8 mouse cellular contexts compared by ENCODE assay signal in genomic region chr4:127020411-127021150, GRCm38 (mm10). TPM values are rescaled to one million over a fixed set of nuclear protein-coding genes. Genes with fewer than 3 reads are reported as not detected.
DNase-seq lines count a peak whose midpoint lies in the region; ATAC-seq and TF ChIP-seq lines count a peak whose summit lies in the region.

No protein-coding gene starts in this region.

- H3K4me3 ChIP-seq in E14TG2a.4 (replicated peaks; ENCODE audit: low read length), result peak overlapping the region; percentile 69
- peak overlapping the region; percentile 100 for H3K4me3 ChIP-seq in heart, embryonic 16.5 days (ENCODE audit: low read length)
- H3K4me3 ChIP-seq in liver, embryonic 16.5 days (ENCODE audit: low read depth, low read length), result peak overlapping the region; percentile 99

- peak overlapping the region; percentile 58 for H3K9ac ChIP-seq in heart, embryonic 16.5 days (ENCODE audit: low read length)
- H3K9ac ChIP-seq in liver, embryonic 16.5 days (ENCODE audit: low read depth, low read length), result peak overlapping the region; percentile 61; the same call in 1 of the 2 replicates

- peaks cover 45% of the 10 kb centered on the region for H3K4me1 ChIP-seq in E14TG2a.4 (replicated peaks; ENCODE audit: low read depth, low read length)
- H3K4me1 ChIP-seq in heart, embryonic 16.5 days (ENCODE audit: control insufficient read depth, insufficient read depth, low read length), result peaks cover 25% of the 10 kb centered on the region
- peaks cover 25% of the 10 kb centered on the region for H3K4me1 ChIP-seq in liver, embryonic 16.5 days (ENCODE audit: control insufficient read depth, low read depth, low read length)

- intact Hi-C loops in heart, postnatal 25 days (cut with DNase I), result loop anchor here (5.0 to 10.0 kb wide), 2 partner anchors 37 to 224 kb away; partner anchors contain the start of gene Smim12

- H3K27me3 ChIP-seq in E14TG2a.4 (ENCODE audit: insufficient read depth, low read length), result no peaks in the 10 kb centered on the region
- H3K27me3 ChIP-seq in heart, embryonic 16.5 days (ENCODE audit: control insufficient read depth, insufficient read depth, low read length), result no peaks in the 10 kb centered on the region
- H3K27me3 ChIP-seq in liver, embryonic 16.5 days (ENCODE audit: control insufficient read depth, insufficient read depth, low read depth, low read length), result no peaks in the 10 kb centered on the region

- peak overlapping the region; percentile 76 for H3K4me2 ChIP-seq in heart, embryonic 16.5 days (ENCODE audit: low read depth, low read length)
- peak overlapping the region; percentile 85 for H3K4me2 ChIP-seq in liver, embryonic 16.5 days (ENCODE audit: low read depth, low read length)

- peak overlapping the region; percentile 75 for H3K27ac ChIP-seq in heart, embryonic 16.5 days (ENCODE audit: low read length)
- peak overlapping the region; percentile 83 for H3K27ac ChIP-seq in liver, embryonic 16.5 days (ENCODE audit: low read length)

- H3K9me3 ChIP-seq in E14TG2a.4 (ENCODE audit: low read length), result no peaks in the 10 kb centered on the region
- no peaks in the 10 kb centered on the region for H3K9me3 ChIP-seq in heart, embryonic 16.5 days (replicated peaks; ENCODE audit: control insufficient read depth, low read length)
- no peaks in the 10 kb centered on the region for H3K9me3 ChIP-seq in liver, embryonic 16.5 days (replicated peaks; ENCODE audit: control insufficient read depth, low read length)

- 11% methylated on average over 13 of the region's 13 CpGs for WGBS in heart, embryonic 16.5 days
- WGBS in liver, embryonic 16.5 days (ENCODE audit: insufficient replicate concordance), result 8% methylated on average over 13 of the region's 13 CpGs

- DNase-seq in heart, adult 11 months, result peak; percentile 70
- no peak for DNase-seq in heart, postnatal 25 days (ENCODE audit: low spot score)
- DNase-seq in ovary, adult 18-20 months (ENCODE audit: low spot score), result no peak
- no peak for DNase-seq in T-cell, adult 2 months (ENCODE audit: low spot score)
- DNase-seq in ovary, postnatal 36 days (ENCODE audit: low spot score), result no peak

- H3K36me3 ChIP-seq in E14TG2a.4 (ENCODE audit: insufficient read depth, low read length), result peaks cover 33% of the 10 kb centered on the region
- H3K36me3 ChIP-seq in heart, embryonic 16.5 days (ENCODE audit: control insufficient read depth, insufficient read depth), result peaks cover 22% of the 10 kb centered on the region
- H3K36me3 ChIP-seq in liver, embryonic 16.5 days (ENCODE audit: control insufficient read depth, insufficient read depth), result peaks cover 19% of the 10 kb centered on the region

- no peak for TF ChIP-seq CTCF in E14TG2a.4 (conservative IDR thresholded peaks at IDR 0.05; ENCODE audit: low read length)

- no peak for ATAC-seq in heart, embryonic 16.5 days (replicated peaks; ENCODE audit: extremely low read depth, insufficient read depth, low FRiP score)
- no peak for ATAC-seq in liver, embryonic 16.5 days (ENCODE audit: low read depth)

RNA-seq across cellular contexts. Expression of gene Sfpq, which starts 0.5 kb away (rescaled TPM):
- 10 to 100 TPM; 81.5 to 86.2 TPM for total RNA-seq in heart, postnatal 25 days (2021)
- polyA plus RNA-seq in heart, embryonic 16.5 days (2015; fragmentation: Nextera tagmentation; extraction: Ambion mirVana), result 34.4 and 38.4 TPM in 2 replicates
- polyA plus RNA-seq in liver, embryonic 16.5 days (2015; fragmentation: Nextera tagmentation; extraction: Ambion mirVana), result 20.3 and 21.6 TPM in 2 replicates

RNA-seq across cellular contexts. Expression of gene Zmym1, which starts 40.4 kb away (rescaled TPM):
- total RNA-seq in heart, postnatal 25 days (2021), result 1 to 10 TPM; 6.1 to 7.0 TPM
- 11.9 and 12.4 TPM in 2 replicates for polyA plus RNA-seq in heart, embryonic 16.5 days (2015; fragmentation: Nextera tagmentation; extraction: Ambion mirVana)
- 8.1 and 8.4 TPM in 2 replicates for polyA plus RNA-seq in liver, embryonic 16.5 days (2015; fragmentation: Nextera tagmentation; extraction: Ambion mirVana)

RNA-seq across cellular contexts. Expression of gene Zmym4, which starts 52.6 kb away (rescaled TPM):
- total RNA-seq in heart, postnatal 25 days (2021), result 10 to 100 TPM; 16.4 to 21.5 TPM
- polyA plus RNA-seq in heart, embryonic 16.5 days (2015; fragmentation: Nextera tagmentation; extraction: Ambion mirVana), result 9.4 and 12.3 TPM in 2 replicates
- polyA plus RNA-seq in liver, embryonic 16.5 days (2015; fragmentation: Nextera tagmentation; extraction: Ambion mirVana), result 3.1 and 3.2 TPM in 2 replicates

RNA-seq across cellular contexts. Expression of gene Zmym6, which starts 56.6 kb away (rescaled TPM):
- 10 to 100 TPM in 1 of 2 experiments, 1 to 10 TPM in 1; 8.9 to 12.4 TPM for total RNA-seq in heart, postnatal 25 days (2021)
- polyA plus RNA-seq in heart, embryonic 16.5 days (2015; fragmentation: Nextera tagmentation; extraction: Ambion mirVana), result 10.8 and 12.0 TPM in 2 replicates
- polyA plus RNA-seq in liver, embryonic 16.5 days (2015; fragmentation: Nextera tagmentation; extraction: Ambion mirVana), result 3.3 and 3.7 TPM in 2 replicates
